Mouse (Mus musculus): ENCODE results near the gene Cdk9.

Gene Cdk9

GRCm38 (mm10) chr2:32705018-32705417 is 7.9 kb downstream of the Cdk9 start:
- DNase-seq (ENCODE audit: low spot score), result no peak

DNA sequence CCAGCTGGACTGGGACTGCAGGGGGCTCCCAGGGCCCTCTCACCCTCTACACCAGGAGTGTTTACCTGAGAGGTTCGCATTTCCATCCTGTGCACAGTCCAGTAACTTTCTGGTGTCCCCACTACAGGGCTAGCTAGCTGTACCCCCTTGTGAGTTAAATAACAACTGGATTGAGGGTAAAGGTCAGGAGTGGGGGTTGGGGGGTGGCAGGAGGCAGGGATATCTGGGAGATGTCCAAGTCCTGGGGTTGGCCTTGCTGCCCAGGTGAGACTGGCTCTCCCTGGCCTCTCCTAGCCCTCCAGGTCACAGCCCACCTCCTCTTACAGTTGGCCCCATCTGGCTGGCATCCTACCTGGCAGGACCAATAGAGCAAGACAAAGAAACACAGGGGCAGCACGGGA is 8.9 kb downstream of the Cdk9 start, which contains the start of gene Fpgs:
TSS of gene Fpgs (minus strand) at position 125 of the 401 bp plus-strand sequence.
- DNase-seq (ENCODE audit: low spot score), result no peak

DNA sequence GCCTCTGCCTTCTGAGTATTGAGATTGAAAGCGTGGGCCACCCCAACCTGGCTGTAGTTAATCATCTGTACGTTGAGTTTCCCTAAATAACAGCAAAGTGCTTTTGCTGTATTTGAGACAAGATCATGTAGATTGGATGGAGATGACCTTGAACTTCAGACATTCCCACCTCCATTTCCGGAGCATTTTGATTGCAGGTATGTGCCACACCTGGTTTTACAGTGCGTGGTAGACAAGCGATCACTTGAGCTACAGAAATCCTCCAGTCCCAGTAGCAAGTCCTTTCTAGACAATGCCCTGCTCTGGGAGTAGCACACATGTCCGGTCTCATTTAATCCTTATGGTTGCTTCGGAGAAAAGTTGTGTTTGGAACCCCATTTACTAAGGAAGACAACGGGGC is 9.8 kb downstream of the Cdk9 start:
- DNase-seq (ENCODE audit: low spot score), result no peak

DNA sequence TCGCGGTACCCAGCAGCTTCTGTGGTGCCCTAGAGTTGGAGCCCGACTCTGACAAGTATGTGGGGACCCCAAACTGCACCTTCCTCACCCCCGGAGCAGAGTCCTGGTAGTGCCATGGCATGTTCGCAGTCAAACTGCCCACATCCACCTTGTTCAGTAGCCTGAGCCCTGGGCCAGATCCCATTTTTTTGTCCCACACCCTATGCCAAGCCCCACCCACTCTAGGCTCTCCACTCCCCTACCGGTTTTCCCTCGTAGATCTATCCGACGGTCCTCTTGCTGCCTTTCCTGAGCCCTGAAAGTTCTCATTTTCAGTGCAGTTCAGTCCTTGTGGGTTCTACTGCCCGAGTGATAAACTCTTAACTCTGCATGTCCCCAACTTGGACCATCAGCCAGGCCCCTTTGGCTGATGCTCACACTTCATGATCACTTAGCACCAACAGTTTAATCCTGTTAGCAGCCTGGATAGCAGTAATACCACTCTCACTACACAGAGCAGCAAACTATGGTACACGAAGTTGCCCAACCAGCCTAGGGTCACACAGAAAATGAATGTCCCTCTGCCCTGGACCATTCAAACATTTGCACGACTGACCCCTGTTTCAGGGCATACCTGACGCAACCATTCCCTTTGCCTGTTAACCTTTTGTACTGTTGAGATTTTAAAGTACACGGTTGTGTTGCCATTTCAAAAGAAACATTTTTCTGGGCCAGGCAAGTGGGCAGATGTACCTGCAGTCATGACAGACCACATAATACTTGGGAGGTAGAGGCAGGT is 11.7 kb downstream of the Cdk9 start:
- no peak for DNase-seq (ENCODE audit: low spot score)

DNA sequence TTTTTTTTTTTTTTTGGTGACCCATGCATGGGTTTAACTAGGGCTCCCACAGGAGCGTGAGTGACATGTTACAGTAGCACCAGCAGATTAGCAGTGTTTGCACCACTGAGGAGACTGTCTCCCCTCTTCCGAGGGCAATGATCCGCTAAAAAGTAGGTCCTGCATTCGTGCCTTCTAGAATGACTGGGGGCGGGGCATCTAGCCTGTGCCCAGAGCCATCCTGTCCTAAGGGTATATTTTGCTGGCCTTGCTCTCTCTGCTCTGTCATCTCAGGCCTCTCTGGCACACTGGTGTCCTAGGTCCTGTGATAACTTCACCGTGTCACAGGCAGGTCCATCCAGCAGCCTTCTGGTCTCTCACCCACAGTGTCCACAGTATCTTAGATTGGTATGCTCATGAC is 13.2 kb downstream of the Cdk9 start:
- no peak for DNase-seq (ENCODE audit: low spot score)

- DNase-seq (ENCODE audit: low spot score), result no peak
Observed at GRCm38 (mm10) chr2:32694691-32695090, 18.2 kb downstream of the Cdk9 start.

GRCm38 (mm10) chr2:32693823-32694411 is 19.0 kb downstream of the Cdk9 start:
- peak; percentile 96 for DNase-seq (ENCODE audit: low spot score)

DNA sequence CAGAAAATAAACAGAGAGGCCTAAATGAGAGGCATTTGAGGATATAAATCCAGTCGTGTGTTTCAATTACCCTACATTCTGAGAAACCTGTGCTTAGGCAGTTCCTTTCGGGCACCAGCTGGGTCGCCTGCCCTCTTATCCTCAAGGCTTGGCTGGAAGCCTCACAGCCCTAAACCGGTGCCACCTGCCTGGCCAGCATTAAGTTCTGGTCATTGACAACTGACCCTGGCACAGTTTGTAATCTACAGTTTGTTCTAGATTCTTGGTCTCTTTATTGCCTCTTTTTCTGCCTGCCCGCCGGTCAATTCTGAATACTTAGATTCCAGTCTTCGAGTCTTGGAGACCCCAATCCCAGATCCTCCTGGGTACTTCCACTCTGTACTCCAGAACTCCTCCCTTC is 19.6 kb downstream of the Cdk9 start:
- no peak for DNase-seq (ENCODE audit: low spot score)

GRCm38 (mm10) chr2:32692496-32692895 is 20.4 kb downstream of the Cdk9 start:
- no peak for DNase-seq (ENCODE audit: low spot score)

DNA sequence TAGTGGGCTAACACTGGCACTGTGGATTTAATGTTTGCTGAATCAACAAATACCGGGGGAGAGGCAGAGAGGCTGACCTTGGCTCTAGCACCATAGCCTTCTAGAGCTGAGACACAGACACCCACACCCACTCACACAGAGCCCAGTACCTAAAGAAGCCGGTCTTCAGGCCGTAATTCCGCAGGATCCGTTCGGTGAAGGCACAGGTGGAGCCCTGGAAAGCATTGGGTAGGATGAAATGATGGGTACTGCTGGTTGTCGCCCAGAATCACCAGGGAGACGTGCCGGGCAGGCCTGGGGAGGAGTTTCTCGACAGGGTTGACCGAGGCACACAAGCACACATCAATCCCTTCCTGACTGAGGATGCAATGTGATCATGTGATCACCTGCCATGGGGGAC is 21.8 kb downstream of the Cdk9 start:
- DNase-seq (ENCODE audit: low spot score), result no peak

GRCm38 (mm10) chr2:32689420-32689819 is 23.5 kb downstream of the Cdk9 start:
- peak; percentile 91 for DNase-seq (ENCODE audit: low spot score)

DNA sequence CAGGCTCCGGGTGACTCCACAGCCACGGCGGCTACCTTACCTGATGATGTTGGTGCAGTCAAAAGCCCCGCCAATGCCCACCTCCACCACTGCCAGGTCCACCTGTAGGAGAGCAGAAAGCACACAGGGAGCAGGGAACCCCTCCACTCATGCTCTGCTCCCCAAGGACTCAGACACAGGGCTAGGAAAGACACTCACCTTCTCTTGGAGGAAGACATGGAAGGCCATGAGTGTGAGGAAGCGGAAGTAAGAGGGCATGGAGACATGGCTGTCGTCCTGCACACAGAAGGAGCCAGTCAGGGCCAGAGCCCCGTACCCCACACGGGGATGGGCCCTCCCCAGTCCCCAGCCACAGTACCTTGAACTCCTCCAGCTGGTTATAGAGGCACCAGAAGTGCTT is 25.3 kb downstream of the Cdk9 start:
- no peak for DNase-seq (ENCODE audit: low spot score)

GRCm38 (mm10) chr2:32686640-32687039 is 26.2 kb downstream of the Cdk9 start:
- DNase-seq (ENCODE audit: low spot score), result no peak

DNA sequence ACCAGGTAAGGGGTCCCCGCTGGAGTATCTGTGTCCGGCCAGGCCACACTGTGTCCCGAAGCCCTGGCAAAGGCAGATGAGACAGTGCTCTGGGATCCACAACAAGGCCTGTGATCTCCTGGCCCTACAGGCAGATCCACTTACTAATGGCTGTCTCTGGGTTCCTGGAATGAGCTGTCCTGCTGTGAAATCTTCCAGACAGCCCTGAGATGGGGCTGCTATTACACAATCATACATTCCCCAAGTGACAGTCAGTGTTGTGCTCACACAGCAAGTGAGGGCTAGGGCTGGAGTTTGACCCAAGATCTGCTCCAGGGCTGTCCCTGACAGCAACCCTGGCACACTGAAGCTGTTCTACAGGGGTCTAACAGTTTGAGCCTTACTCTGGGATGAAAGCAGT is 27.1 kb downstream of the Cdk9 start:
- DNase-seq (ENCODE audit: low spot score), result no peak

DNA sequence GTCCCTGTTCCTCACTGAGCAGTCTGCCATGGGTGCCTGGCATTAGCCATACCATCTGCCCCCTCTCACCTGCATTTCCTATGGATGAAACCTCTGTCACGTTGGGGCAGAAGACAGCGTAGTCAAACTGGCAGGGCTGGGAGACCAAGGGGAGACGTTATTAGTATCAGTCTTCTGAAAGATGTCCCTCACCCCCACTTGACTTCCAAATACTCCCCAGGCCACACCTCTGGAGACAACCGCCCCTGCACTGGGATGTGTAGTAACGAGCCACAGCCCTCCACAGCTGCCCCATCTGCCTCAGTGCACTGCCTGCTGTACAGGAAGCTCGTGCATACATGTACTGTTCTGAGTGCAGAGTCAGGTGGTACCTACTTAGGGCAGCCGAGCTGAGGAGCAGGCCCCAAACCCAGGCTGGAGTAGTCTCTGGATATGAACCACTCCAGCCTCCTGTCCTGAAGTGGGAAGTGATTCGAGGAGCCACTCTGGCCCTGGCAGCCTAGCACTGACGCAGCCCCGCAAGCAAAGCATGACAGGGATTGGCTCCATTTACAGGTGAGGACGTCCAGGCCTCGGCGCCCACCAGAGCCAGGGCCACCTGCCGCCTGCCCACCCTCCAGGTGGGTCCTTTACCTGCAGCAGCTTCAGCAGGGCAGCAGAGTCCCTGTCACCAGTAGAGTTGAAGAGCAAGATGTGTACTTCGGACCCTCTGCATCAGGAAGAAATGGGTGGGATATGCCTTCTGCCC is 28.0 kb downstream of the Cdk9 start:
- no peak for DNase-seq (ENCODE audit: low spot score)

DNA sequence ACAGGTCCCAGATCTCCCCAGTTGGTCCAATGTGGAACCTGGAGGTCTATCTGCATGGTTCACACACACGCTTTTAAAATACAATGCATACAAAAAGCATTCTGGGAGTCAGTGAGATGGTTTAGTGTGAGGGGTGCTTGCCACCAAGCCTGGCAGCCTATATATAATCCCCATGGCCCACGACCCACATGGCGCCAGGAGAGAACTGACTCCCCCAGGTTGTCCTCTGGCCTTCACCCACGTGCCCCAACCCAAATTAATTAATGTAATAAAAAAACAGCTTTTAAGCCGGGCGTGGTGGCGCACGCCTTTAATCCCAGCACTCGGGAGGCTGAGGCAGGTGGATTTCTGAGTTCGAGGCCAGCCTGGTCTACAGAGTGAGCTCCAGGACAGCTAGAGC is 29.2 kb downstream of the Cdk9 start:
- no peak for DNase-seq (ENCODE audit: low spot score)

- DNase-seq (ENCODE audit: low spot score), result no peak
Observed at GRCm38 (mm10) chr2:32682721-32683417, 30.0 kb downstream of the Cdk9 start.

- DNase-seq (ENCODE audit: low spot score), result no peak
Observed at GRCm38 (mm10) chr2:32681754-32682153, 31.1 kb downstream of the Cdk9 start.

DNA sequence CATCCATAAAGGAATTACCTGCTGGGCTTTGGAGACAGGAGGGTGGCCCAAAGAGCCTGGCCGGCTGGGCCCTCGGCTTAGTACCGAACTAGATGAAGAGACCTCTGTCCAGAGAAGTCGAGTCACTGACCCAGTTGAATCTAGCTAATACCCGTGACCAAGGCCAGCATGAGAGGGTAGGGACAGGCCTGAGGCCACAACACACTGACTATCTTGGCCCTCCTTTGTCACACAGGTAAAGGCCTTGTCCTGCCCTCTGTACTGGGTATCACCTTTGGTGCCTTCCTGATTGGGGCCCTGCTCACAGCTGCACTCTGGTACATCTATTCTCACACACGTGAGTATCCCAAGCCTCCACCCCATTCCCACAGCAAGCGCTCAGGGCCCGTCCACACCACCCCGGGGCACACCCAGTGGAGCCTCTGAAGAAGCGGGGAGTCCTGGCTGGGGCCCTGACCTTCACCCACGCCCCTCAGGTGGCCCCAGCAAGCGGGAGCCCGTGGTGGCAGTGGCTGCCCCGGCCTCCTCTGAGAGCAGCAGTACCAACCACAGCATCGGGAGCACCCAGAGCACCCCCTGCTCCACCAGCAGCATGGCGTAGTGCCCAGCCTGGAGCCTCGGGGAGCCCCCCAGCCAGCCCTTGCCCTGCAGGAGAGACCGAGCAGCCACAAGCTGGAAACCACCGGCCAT is 31.8 kb downstream of the Cdk9 start:
- no peak for DNase-seq (ENCODE audit: low spot score)

DNA sequence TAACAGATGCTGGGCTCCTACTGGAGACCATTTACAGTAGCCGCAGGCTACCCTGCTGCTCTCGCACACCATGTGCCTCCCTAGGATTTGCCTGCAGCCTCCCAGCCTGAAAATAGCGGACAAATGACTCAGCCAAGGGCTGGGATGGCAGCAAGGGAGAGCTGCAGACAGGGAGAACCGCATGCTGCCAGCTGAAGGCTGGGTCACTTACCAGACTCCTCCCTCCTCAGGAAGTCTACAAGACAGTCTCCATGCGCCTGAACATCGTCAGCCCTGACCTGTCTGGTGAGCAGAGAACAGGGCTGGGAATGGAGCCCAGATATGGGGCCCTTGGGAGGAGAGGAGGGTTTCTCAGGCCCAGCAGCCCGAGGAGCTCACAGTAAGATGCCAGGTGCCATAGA is 32.8 kb downstream of the Cdk9 start:
- no peak for DNase-seq (ENCODE audit: low spot score)

- no peak for DNase-seq (ENCODE audit: low spot score)
Observed at GRCm38 (mm10) chr2:32677683-32678082, 35.2 kb downstream of the Cdk9 start.

DNA sequence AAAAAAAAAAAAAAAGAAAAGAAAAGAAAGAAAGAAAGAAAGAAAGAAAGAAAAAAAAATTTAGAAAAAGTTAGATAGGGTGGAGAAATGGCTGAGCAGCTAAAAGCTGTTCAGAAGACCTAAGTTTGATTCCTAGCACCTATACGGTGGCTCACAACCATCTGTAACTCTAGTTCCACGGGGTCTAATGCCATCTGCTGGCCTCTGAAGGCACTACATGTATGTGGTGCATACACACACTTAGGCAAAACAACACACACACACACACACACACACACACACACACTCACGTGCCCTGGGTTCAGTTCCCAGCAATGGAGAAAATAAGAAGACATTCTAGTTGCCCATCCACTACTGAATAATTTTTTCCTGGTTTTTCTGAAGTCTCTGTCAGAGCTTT is 36.1 kb downstream of the Cdk9 start:
- DNase-seq (ENCODE audit: low spot score), result no peak

All from T-cell, adult 2 months (primary cell).